Mouse (Mus musculus) kidney, adult 2 months (tissue): ENCODE results near the gene Tbca. TPM values are rescaled to one million over a fixed set of nuclear protein-coding genes. Genes with fewer than 3 reads are reported as not detected.

Source experiments
- DNase-seq: peaks from one replicate; pipeline ENCODE4 v3.0.0; 2021
- H3K27ac ChIP-seq: fragments of 200-500 bp; 2 replicates; pipeline ENCODE4 v1.5.1; 2012; ENCODE audit warnings: low read depth, low read length, control low read depth, inconsistent platforms; ENCODE audit not compliant: insufficient read depth
- H3K27me3 ChIP-seq: fragments of 200-500 bp; replicated peaks from 2 replicates; pipeline ENCODE4 v1.6.1; 2012; ENCODE audit warnings: mild to moderate bottlenecking, moderate library complexity, low read length, inconsistent platforms; ENCODE audit not compliant: control insufficient read depth, insufficient read depth
- H3K36me3 ChIP-seq: fragments of 200-500 bp; 2 replicates; pipeline ENCODE4 v1.6.1; 2012; ENCODE audit warnings: mild to moderate bottlenecking, moderate library complexity, low read length, inconsistent platforms; ENCODE audit not compliant: control insufficient read depth, insufficient read depth
- H3K4me1 ChIP-seq: fragments of 200-500 bp; 2 replicates; pipeline ENCODE4 v1.6.1; 2011; ENCODE audit warnings: low read length; ENCODE audit not compliant: control insufficient read depth, insufficient read depth
- H3K4me3 ChIP-seq: fragments of 200-500 bp; 2 replicates; pipeline ENCODE4 v1.5.1; 2011; ENCODE audit warnings: mild to moderate bottlenecking, low read depth, low read length, control low read depth; ENCODE audit not compliant: insufficient read depth
- CTCF ChIP-seq: fragments of 200-500 bp; conservative IDR thresholded peaks from 2 replicates; pipeline ENCODE4 v1.5.1; 2011; ENCODE audit warnings: low read depth, mild to moderate bottlenecking, control low read depth, low read length, moderate library complexity, mixed read lengths; ENCODE audit not compliant: insufficient read depth, insufficient read length
- POLR2A ChIP-seq: fragments of 200-500 bp; IDR thresholded peaks from one replicate; pipeline ENCODE4 v1.6.1; 2011; ENCODE audit warnings: low read depth, low read length, control low read depth
- WGBS: fragments of 180-500 bp; shearing (Covaris S2); methylation state at CpG from one replicate; pipeline ENCODE4 v1.1.7; 2018; 5-methylcytosine and 5-hydroxymethylcytosine counted together
- polyA plus RNA-seq: library from polyadenylated mRNA; depleted of rRNA; stranded (reverse); fragments of >200 nt; gene quantifications from 2 replicates; pipeline ENCODE4 v1.2.3, GENCODE M21; 2012

Gene Tbca
- polyA plus RNA-seq, 1 experiment, result 32.5 TPM

- no peak overlapping the region for H3K27ac ChIP-seq
- DNase-seq, result no peak
- 85% methylated on average over 5 of the region's 5 CpGs for WGBS
Measured at GRCm38 (mm10) chr13:94803480-94804057, 14.9 kb downstream of the Tbca start.

GRCm38 (mm10) chr13:94806315-94807179, 17.8 kb downstream of the Tbca start:
- H3K4me3 ChIP-seq, result no peak overlapping the region
- 35% methylated on average over 9 of the region's 9 CpGs for WGBS
- peaks cover 15% of the 10 kb centered on the region for H3K4me1 ChIP-seq
- H3K27me3 ChIP-seq, result no peaks in the 10 kb centered on the region
- TF ChIP-seq POLR2A (no peak), CTCF (no peak)
- no peaks in the 10 kb centered on the region for H3K36me3 ChIP-seq
- H3K27ac ChIP-seq, result no peak overlapping the region
- DNase-seq, result no peak

More at GRCm38 (mm10) chr13:94803480-94804057, 14.9 kb downstream of the Tbca start:
- TF ChIP-seq POLR2A, result no peak
- Histone ChIP-seq H3K36me3 (no peaks in the 10 kb centered on the region), H3K27me3 (no peaks in the 10 kb centered on the region), H3K4me1 (peaks cover 15% of the 10 kb centered on the region), H3K4me3 (no peak overlapping the region)

- peaks cover 15% of the 10 kb centered on the region for H3K4me1 ChIP-seq
- no peak overlapping the region for H3K27ac ChIP-seq
- no peak overlapping the region for H3K4me3 ChIP-seq
- H3K36me3 ChIP-seq, result no peaks in the 10 kb centered on the region
- no peaks in the 10 kb centered on the region for H3K27me3 ChIP-seq
- DNase-seq, result no peak
- TF ChIP-seq POLR2A (no peak), CTCF (no peak)
Measured at GRCm38 (mm10) chr13:94808596-94808995, 19.9 kb downstream of the Tbca start.

- no peak for TF ChIP-seq POLR2A
- peak; percentile 32 for TF ChIP-seq CTCF
- Histone ChIP-seq H3K4me1 (peaks cover 15% of the 10 kb centered on the region), H3K27me3 (no peaks in the 10 kb centered on the region), H3K27ac (no peak overlapping the region), H3K36me3 (no peaks in the 10 kb centered on the region), H3K4me3 (no peak overlapping the region)
- peak; percentile 14 for DNase-seq
- 31% methylated on average over 1 of the region's 1 CpGs for WGBS
Measured at GRCm38 (mm10) chr13:94809724-94810123, 21.0 kb downstream of the Tbca start.

GRCm38 (mm10) chr13:94811451-94811850, 22.7 kb downstream of the Tbca start:
- H3K4me1 ChIP-seq, result peaks cover 8% of the 10 kb centered on the region
- no peak overlapping the region for H3K27ac ChIP-seq
- 80% methylated on average over 1 of the region's 1 CpGs for WGBS
- H3K27me3 ChIP-seq, result no peaks in the 10 kb centered on the region
- H3K36me3 ChIP-seq, result no peaks in the 10 kb centered on the region
- TF ChIP-seq CTCF (no peak), POLR2A (no peak)
- no peak for DNase-seq
- H3K4me3 ChIP-seq, result no peak overlapping the region

- Histone ChIP-seq H3K4me1 (peaks cover 3% of the 10 kb centered on the region; the same call in 1 of the 2 replicates), H3K4me3 (no peak overlapping the region), H3K27me3 (no peaks in the 10 kb centered on the region), H3K36me3 (no peaks in the 10 kb centered on the region), H3K27ac (no peak overlapping the region)
- WGBS, result 55% methylated on average over 3 of the region's 3 CpGs
- no peak for DNase-seq
- TF ChIP-seq POLR2A (no peak), CTCF (no peak)
Measured at GRCm38 (mm10) chr13:94813770-94814169, 25.1 kb downstream of the Tbca start.

- no peak for TF ChIP-seq CTCF
- no peak for TF ChIP-seq POLR2A
- 50% methylated on average over 3 of the region's 3 CpGs for WGBS
- no peaks in the 10 kb centered on the region for H3K36me3 ChIP-seq
- peaks cover 10% of the 10 kb centered on the region; the same call in 1 of the 2 replicates for H3K4me1 ChIP-seq
- no peak overlapping the region; the same call in 1 of the 2 replicates for H3K27ac ChIP-seq
- H3K4me3 ChIP-seq, result no peak overlapping the region
- DNase-seq, result peak; percentile 68
- H3K27me3 ChIP-seq, result no peaks in the 10 kb centered on the region
Measured at GRCm38 (mm10) chr13:94820516-94820915, 31.8 kb downstream of the Tbca start.
